Mouse (Mus musculus): ENCODE data around the gene Opn4. TPM values are rescaled to one million over a fixed set of nuclear protein-coding genes. Genes with fewer than 3 reads are reported as not detected.

The Opn4 gene
- not detected in 2 replicates for polyA plus RNA-seq (2015; fragmentation: Nextera tagmentation; extraction: Ambion mirVana)

GRCm38 (mm10) chr14:34599941-34600340, at the start of gene Opn4:
Gene Opn4, minus strand, starts transcription at chr14:34600142.
- Histone ChIP-seq H3K27ac (replicated peaks) (no peak within 1 kb of the TSS), H3K4me1 (no peaks in the 10 kb centered on the region), H3K9ac (replicated peaks) (no peak within 1 kb of the TSS), H3K36me3 (no peaks in the 10 kb centered on the region), H3K27me3 (no peaks in the 10 kb centered on the region), H3K4me2 (replicated peaks) (no peak within 1 kb of the TSS), H3K9me3 (no peaks in the 10 kb centered on the region), H3K4me3 (no peak within 1 kb of the TSS)
- ATAC-seq (replicated peaks) = no peak
- WGBS = 60% methylated on average over 8 of the region's 8 CpGs

GRCm38 (mm10) chr14:34647870-34648475, 48.0 kb upstream of the Opn4 start:
- H3K4me1 ChIP-seq = no peaks in the 10 kb centered on the region
- H3K9ac ChIP-seq (replicated peaks) = no peak overlapping the region
- H3K4me3 ChIP-seq = no peak overlapping the region
- H3K27me3 ChIP-seq = no peaks in the 10 kb centered on the region
- H3K9me3 ChIP-seq = no peaks in the 10 kb centered on the region
- H3K27ac ChIP-seq (replicated peaks) = no peak overlapping the region
- no peak for ATAC-seq (replicated peaks)
- no peaks in the 10 kb centered on the region for H3K36me3 ChIP-seq
- H3K4me2 ChIP-seq (replicated peaks) = no peak overlapping the region
- WGBS = 83% methylated on average over 8 of the region's 8 CpGs

- Histone ChIP-seq H3K9me3 (no peaks in the 10 kb centered on the region), H3K27me3 (no peaks in the 10 kb centered on the region), H3K27ac (replicated peaks) (no peak overlapping the region), H3K4me3 (no peak overlapping the region), H3K4me1 (no peaks in the 10 kb centered on the region), H3K36me3 (no peaks in the 10 kb centered on the region), H3K4me2 (replicated peaks) (no peak overlapping the region), H3K9ac (replicated peaks) (no peak overlapping the region)
- no peak for ATAC-seq (replicated peaks)
- 79% methylated on average over 7 of the region's 7 CpGs for WGBS
These were observed 44.2 kb upstream of the Opn4 start for GRCm38 (mm10) chr14:34644140-34644539.

- no peaks in the 10 kb centered on the region for H3K36me3 ChIP-seq
- no peak overlapping the region for H3K9ac ChIP-seq (replicated peaks)
- no peaks in the 10 kb centered on the region for H3K4me1 ChIP-seq
- no peak overlapping the region for H3K4me3 ChIP-seq
- H3K27me3 ChIP-seq = no peaks in the 10 kb centered on the region
- H3K9me3 ChIP-seq = no peaks in the 10 kb centered on the region
- no peak for ATAC-seq (replicated peaks)
- no peak overlapping the region for H3K27ac ChIP-seq (replicated peaks)
- H3K4me2 ChIP-seq (replicated peaks) = no peak overlapping the region
- 89% methylated on average over 6 of the region's 6 CpGs for WGBS
These were observed 35.8 kb upstream of the Opn4 start for GRCm38 (mm10) chr14:34635721-34636120.

GRCm38 (mm10) chr14:34635192-34635591, 35.2 kb upstream of the Opn4 start:
- Histone ChIP-seq H3K36me3 (no peaks in the 10 kb centered on the region), H3K4me3 (no peak overlapping the region), H3K9me3 (no peaks in the 10 kb centered on the region), H3K27me3 (no peaks in the 10 kb centered on the region), H3K9ac (replicated peaks) (no peak overlapping the region), H3K27ac (replicated peaks) (no peak overlapping the region), H3K4me2 (replicated peaks) (no peak overlapping the region), H3K4me1 (no peaks in the 10 kb centered on the region)
- ATAC-seq (replicated peaks) = no peak
- WGBS = 50% methylated on average over 7 of the region's 7 CpGs

DNA sequence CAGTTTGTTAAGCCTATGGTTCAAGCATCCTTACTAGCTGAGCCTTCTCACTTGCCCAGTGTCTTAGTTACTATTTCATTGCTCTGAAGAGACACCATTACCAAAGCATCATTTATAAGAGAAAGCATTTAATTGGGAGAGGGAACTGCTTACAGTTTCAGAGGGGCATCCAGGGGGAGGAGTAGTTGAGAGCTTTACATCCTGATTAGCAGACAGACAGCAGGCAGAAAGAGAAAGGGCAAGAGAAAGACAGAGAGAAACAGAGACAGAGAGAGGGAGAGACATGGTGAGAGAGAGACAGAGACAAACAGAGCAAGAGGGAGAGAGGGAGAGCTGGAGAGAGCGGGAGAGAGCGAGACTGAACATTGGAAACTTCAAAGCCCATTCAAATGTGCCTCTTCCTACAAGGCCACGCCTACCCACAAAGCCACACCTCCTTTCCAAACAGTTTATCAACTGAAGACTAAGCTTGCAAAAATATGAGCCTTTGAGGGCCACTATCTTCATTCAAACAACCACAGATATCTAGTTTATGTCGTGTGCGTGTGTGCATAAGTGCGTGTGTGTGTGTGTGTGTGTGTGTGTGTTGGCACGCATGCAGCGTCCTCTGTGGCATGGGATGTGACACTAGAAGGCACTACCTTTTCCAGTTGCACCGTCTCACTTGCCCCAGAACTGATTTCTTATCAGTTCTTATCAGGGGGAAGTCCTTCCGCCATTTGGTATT, 32.9 kb upstream of the Opn4 start:
- 79% methylated on average over 10 of the region's 10 CpGs for WGBS
- H3K4me2 ChIP-seq (replicated peaks) = no peak overlapping the region
- no peak overlapping the region for H3K9ac ChIP-seq (replicated peaks)
- no peaks in the 10 kb centered on the region for H3K36me3 ChIP-seq
- no peaks in the 10 kb centered on the region for H3K4me1 ChIP-seq
- no peak for ATAC-seq (replicated peaks)
- H3K27me3 ChIP-seq = no peaks in the 10 kb centered on the region
- H3K9me3 ChIP-seq = no peaks in the 10 kb centered on the region
- no peak overlapping the region for H3K4me3 ChIP-seq
- no peak overlapping the region for H3K27ac ChIP-seq (replicated peaks)

GRCm38 (mm10) chr14:34626824-34627223, 26.9 kb upstream of the Opn4 start:
- Histone ChIP-seq H3K36me3 (no peaks in the 10 kb centered on the region), H3K4me3 (no peak overlapping the region), H3K4me2 (replicated peaks) (no peak overlapping the region), H3K27ac (replicated peaks) (no peak overlapping the region), H3K9me3 (no peaks in the 10 kb centered on the region), H3K9ac (replicated peaks) (no peak overlapping the region), H3K4me1 (no peaks in the 10 kb centered on the region), H3K27me3 (no peaks in the 10 kb centered on the region)
- no peak for ATAC-seq (replicated peaks)
- 87% methylated on average over 7 of the region's 7 CpGs for WGBS

GRCm38 (mm10) chr14:34623531-34624210, 23.7 kb upstream of the Opn4 start:
- Histone ChIP-seq H3K4me1 (no peaks in the 10 kb centered on the region), H3K4me2 (replicated peaks) (no peak overlapping the region), H3K36me3 (no peaks in the 10 kb centered on the region), H3K27ac (replicated peaks) (no peak overlapping the region), H3K4me3 (no peak overlapping the region), H3K27me3 (no peaks in the 10 kb centered on the region), H3K9ac (replicated peaks) (no peak overlapping the region), H3K9me3 (no peaks in the 10 kb centered on the region)
- ATAC-seq (replicated peaks) = no peak
- WGBS = 86% methylated on average over 16 of the region's 16 CpGs

DNA sequence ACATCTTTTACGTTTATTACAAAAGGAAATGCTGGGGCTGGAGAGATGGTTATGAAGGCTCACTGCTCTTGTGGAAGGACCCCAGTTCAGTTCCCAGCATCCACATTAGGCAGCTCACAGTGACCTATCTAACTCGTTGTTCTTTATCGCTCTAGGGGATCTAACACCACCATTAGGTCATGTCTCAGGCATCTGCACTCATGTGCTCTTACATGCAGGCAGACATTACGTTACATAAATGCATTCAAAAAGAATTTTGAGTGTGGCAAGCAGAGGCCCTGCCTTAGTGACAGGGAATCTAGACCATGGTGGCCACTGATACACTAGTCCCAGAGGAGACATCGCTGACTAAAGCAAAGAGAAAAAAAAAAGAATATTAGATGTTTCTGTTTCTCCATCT, 23.1 kb upstream of the Opn4 start:
- no peaks in the 10 kb centered on the region for H3K36me3 ChIP-seq

GRCm38 (mm10) chr14:34620611-34621376, 20.9 kb upstream of the Opn4 start:
- Histone ChIP-seq H3K4me1 (no peaks in the 10 kb centered on the region), H3K27me3 (peaks cover 8% of the 10 kb centered on the region), H3K27ac (replicated peaks) (no peak overlapping the region), H3K9ac (replicated peaks) (no peak overlapping the region), H3K4me2 (replicated peaks) (no peak overlapping the region), H3K36me3 (no peaks in the 10 kb centered on the region), H3K4me3 (no peak overlapping the region), H3K9me3 (no peaks in the 10 kb centered on the region)
- ATAC-seq (replicated peaks) = no peak
- 43% methylated on average over 10 of the region's 10 CpGs for WGBS

More for the DNA sequence above, 23.1 kb upstream of the Opn4 start:
- no peaks in the 10 kb centered on the region for H3K4me1 ChIP-seq
- H3K27me3 ChIP-seq = no peaks in the 10 kb centered on the region
- H3K27ac ChIP-seq (replicated peaks) = no peak overlapping the region
- no peaks in the 10 kb centered on the region for H3K9me3 ChIP-seq
- H3K4me2 ChIP-seq (replicated peaks) = no peak overlapping the region
- H3K9ac ChIP-seq (replicated peaks) = no peak overlapping the region
- no peak for ATAC-seq (replicated peaks)
- no peak overlapping the region for H3K4me3 ChIP-seq
- WGBS = 91% methylated on average over 5 of the region's 5 CpGs

GRCm38 (mm10) chr14:34618808-34619207, 18.9 kb upstream of the Opn4 start:
- peaks cover 21% of the 10 kb centered on the region for H3K27me3 ChIP-seq
- no peak overlapping the region for H3K4me3 ChIP-seq
- no peaks in the 10 kb centered on the region for H3K9me3 ChIP-seq
- no peak overlapping the region for H3K9ac ChIP-seq (replicated peaks)
- no peak overlapping the region for H3K4me2 ChIP-seq (replicated peaks)
- no peak for ATAC-seq (replicated peaks)
- H3K36me3 ChIP-seq = no peaks in the 10 kb centered on the region
- WGBS = 31% methylated on average over 9 of the region's 9 CpGs
- H3K4me1 ChIP-seq = no peaks in the 10 kb centered on the region
- H3K27ac ChIP-seq (replicated peaks) = no peak overlapping the region

- Histone ChIP-seq H3K27ac (replicated peaks) (no peak overlapping the region), H3K4me2 (replicated peaks) (no peak overlapping the region), H3K36me3 (no peaks in the 10 kb centered on the region), H3K4me3 (no peak overlapping the region), H3K9ac (replicated peaks) (no peak overlapping the region), H3K27me3 (peaks cover 21% of the 10 kb centered on the region), H3K4me1 (no peaks in the 10 kb centered on the region), H3K9me3 (no peaks in the 10 kb centered on the region)
- 1% methylated on average over 8 of the region's 8 CpGs for WGBS
- peak; percentile 83 for ATAC-seq (replicated peaks)
These were observed 16.9 kb upstream of the Opn4 start for GRCm38 (mm10) chr14:34616821-34617220.
